Mouse (Mus musculus) C2C12 (cell line): ENCODE measurements around the gene Gdpd5. TPM values are rescaled to one million over a fixed set of nuclear protein-coding genes. Genes with fewer than 3 reads are reported as not detected.
A peak's percentile ranks its signal among the peaks of the same experiment; 100 is the strongest.

Experiments used
- H3K27me3 ChIP-seq: one replicate; pipeline ENCODE4 v1.6.1; 2011; ENCODE audit not compliant: control insufficient read depth, insufficient read depth, insufficient read length
- H3K36me3 ChIP-seq: one replicate; pipeline ENCODE4 v1.6.1; 2011; ENCODE audit not compliant: control insufficient read depth, insufficient read depth
- H3K4me3 ChIP-seq: one replicate; pipeline ENCODE4 v1.5.1; 2011; ENCODE audit warnings: mild to moderate bottlenecking, control low read depth; ENCODE audit not compliant: poor library complexity, insufficient read depth, severe bottlenecking
- H3K79me2 ChIP-seq: one replicate; pipeline ENCODE4 v1.6.1; 2011; ENCODE audit not compliant: control insufficient read depth, insufficient read depth
- H3K79me3 ChIP-seq: one replicate; pipeline ENCODE4 v1.6.1; 2011; ENCODE audit warnings: low read depth, control low read depth
- H3ac ChIP-seq: one replicate; pipeline ENCODE3; 2011; ENCODE audit warnings: low read depth; ENCODE audit not compliant: control insufficient read depth, insufficient read length
- CEBPB ChIP-seq: IDR thresholded peaks from one replicate; pipeline ENCODE4 v1.6.1; 2011; ENCODE audit warnings: low read depth, mild to moderate bottlenecking, control low read depth, moderate library complexity
- CTCF ChIP-seq: IDR thresholded peaks from one replicate; pipeline ENCODE4 v1.5.1; 2011; ENCODE audit not compliant: control insufficient read depth, insufficient read depth, insufficient read length
- FOSL1 ChIP-seq: IDR thresholded peaks from one replicate; pipeline ENCODE4 v1.8.0; 2011; ENCODE audit warnings: mild to moderate bottlenecking, low read length; ENCODE audit not compliant: poor library complexity, insufficient read depth, severe bottlenecking
- MAX ChIP-seq: IDR thresholded peaks from one replicate; pipeline ENCODE4 v1.6.1; 2011; ENCODE audit warnings: mild to moderate bottlenecking, control low read depth
- MYOD1 ChIP-seq: IDR thresholded peaks from one replicate; pipeline ENCODE4 v1.6.1; 2011; ENCODE audit warnings: low read depth; ENCODE audit not compliant: control insufficient read depth, insufficient read length
- MYOG ChIP-seq: IDR thresholded peaks from one replicate; pipeline ENCODE4 v1.6.1; 2011; ENCODE audit not compliant: control insufficient read depth, insufficient read length; ENCODE audit errors: extremely low read depth
- USF1 ChIP-seq: IDR thresholded peaks from one replicate; pipeline ENCODE4 v1.6.1; 2011; ENCODE audit warnings: low read depth, mild to moderate bottlenecking, control low read depth, moderate library complexity
- polyA plus RNA-seq: library from polyadenylated mRNA; unstranded; fragments of >200 nt; fragmentation: generic; extraction: Trizol; gene quantifications from one replicate; pipeline ENCODE4 v1.2.1, GENCODE M21; 2012; ENCODE audit warnings: missing spikeins

Gene Gdpd5
- polyA plus RNA-seq, 1 experiment: 3.6 TPM

DNA sequence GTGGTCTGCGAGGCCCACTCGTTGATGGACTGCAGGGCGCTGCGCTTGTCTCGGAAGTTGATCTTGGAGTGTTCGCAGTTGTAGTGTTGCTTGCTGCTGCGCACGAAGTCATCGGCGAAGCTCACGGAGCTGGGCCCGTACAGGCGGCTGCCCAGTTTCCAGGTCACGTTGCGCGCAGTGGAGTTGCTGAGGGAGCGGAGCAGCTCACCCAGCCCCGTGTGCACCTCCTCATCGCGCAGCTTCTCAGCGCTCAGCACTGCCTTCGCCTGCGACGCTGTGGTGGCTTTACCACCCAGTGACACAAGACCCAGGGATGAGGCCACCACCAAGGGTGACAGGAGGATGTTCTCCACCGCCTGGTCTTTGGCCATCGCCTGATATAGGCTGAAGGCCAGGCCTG lies 32.3 kb upstream of the Gdpd5 start:
- peaks cover 72% of the 10 kb centered on the region for H3K79me2 ChIP-seq
- H3K36me3 ChIP-seq: peaks cover 71% of the 10 kb centered on the region
- peaks cover 56% of the 10 kb centered on the region for H3K79me3 ChIP-seq
- no peak overlapping the region for H3K4me3 ChIP-seq
- TF ChIP-seq MYOG (no peak), FOSL1 (no peak), USF1 (no peak), CTCF (no peak), CEBPB (no peak), MYOD1 (no peak), MAX (no peak)
- H3K27me3 ChIP-seq: no peaks in the 10 kb centered on the region
- H3ac ChIP-seq: no peak overlapping the region

DNA sequence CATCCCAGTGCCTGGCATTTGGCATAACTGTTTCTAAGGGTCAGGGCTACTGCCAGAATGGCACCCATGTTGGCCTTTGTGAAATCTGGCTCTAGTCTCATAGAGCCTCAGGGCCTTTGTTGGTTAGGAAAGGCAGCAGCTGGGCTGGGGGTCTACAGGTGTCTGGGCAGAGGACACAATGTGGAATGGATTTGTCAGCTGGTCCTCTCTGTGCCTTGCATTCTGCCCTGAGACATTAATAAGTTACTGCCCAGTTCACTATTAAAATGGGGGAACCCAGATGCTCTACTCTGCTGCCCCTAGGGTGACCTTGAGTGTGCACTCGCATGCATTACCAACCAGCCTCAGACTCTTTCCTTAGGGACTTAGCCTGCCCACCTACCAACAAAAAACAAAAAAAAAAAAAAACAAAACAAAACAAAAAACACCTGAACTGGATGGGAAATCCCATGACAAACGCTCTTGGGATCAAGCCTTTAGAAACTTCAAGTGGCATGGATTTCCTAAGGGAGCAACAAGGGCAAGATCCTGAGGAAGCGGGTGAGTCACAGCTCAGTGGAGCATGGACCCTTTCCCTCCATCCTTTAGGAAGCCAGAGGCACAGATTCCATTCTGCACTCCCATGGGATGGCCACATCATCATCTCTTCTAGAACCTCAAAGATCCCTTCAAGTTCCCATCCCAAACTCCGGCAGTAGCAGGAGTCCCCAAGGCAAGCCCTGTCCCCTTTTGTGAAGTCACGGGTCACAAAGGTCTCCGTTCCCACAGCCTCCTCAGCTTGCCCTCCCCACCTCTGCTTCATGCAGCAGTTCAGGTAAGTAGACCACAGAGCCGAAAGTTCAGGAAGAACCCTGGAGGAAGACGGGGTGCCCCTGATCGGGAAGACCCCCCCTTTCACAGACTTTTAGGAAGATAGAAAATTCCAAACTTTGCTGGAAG lies 31.2 kb upstream of the Gdpd5 start:
- H3K4me3 ChIP-seq: peak overlapping the region; percentile 64
- no peak for TF ChIP-seq MYOG
- TF ChIP-seq CEBPB: no peak
- no peak for TF ChIP-seq FOSL1
- TF ChIP-seq MYOD1: no peak
- TF ChIP-seq USF1: no peak
- H3K36me3 ChIP-seq: peaks cover 62% of the 10 kb centered on the region

DNA sequence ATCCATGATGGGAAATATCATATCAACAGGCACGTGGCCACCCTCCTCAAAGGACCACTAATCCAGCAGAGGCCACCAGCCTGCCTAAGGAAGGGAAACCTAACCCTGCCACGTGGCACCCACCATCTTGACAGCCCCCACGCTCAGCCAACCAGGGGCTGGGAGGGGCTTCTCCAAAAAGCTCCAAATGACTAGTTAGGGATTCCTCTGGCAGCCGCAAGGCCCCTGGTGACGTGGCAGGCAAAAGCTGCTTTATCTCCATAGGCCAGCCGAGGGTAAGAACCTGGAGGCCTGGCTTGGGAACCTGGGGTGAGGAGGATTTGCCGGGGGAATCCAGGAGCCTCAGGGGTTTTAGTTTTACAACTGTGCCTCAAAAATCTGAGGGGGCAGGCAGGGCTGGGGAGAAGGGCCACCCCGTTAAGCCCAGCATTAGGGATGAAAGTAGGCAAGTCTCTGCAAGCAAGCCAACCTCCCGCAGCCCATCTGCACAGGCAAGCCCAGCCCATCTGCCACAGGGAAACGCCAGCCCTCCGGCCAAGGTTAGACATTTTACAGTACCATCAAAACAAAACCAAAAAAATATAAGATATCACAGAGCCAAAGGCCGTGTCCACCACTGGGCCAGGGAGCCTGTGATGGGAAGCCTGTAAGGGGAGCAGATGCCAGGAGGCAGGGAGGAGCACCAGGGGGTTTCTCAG lies 30.0 kb upstream of the Gdpd5 start:
- peak overlapping the region; percentile 75 for H3ac ChIP-seq
- H3K36me3 ChIP-seq: peaks cover 50% of the 10 kb centered on the region
- H3K27me3 ChIP-seq: no peaks in the 10 kb centered on the region
- TF ChIP-seq FOSL1: no peak
- no peak for TF ChIP-seq MYOD1
- TF ChIP-seq USF1: peak; percentile 66
- no peak for TF ChIP-seq MYOG
- no peak for TF ChIP-seq CTCF
- peak; percentile 80 for TF ChIP-seq MAX
- TF ChIP-seq CEBPB: no peak
- H3K79me3 ChIP-seq: peaks cover 52% of the 10 kb centered on the region
- H3K79me2 ChIP-seq: peaks cover 72% of the 10 kb centered on the region
- peak overlapping the region; percentile 64 for H3K4me3 ChIP-seq

More for the DNA sequence above, 31.2 kb upstream of the Gdpd5 start:
- Histone ChIP-seq H3ac (peak overlapping the region; percentile 75), H3K79me2 (peaks cover 72% of the 10 kb centered on the region), H3K27me3 (no peaks in the 10 kb centered on the region), H3K79me3 (peaks cover 56% of the 10 kb centered on the region)

DNA sequence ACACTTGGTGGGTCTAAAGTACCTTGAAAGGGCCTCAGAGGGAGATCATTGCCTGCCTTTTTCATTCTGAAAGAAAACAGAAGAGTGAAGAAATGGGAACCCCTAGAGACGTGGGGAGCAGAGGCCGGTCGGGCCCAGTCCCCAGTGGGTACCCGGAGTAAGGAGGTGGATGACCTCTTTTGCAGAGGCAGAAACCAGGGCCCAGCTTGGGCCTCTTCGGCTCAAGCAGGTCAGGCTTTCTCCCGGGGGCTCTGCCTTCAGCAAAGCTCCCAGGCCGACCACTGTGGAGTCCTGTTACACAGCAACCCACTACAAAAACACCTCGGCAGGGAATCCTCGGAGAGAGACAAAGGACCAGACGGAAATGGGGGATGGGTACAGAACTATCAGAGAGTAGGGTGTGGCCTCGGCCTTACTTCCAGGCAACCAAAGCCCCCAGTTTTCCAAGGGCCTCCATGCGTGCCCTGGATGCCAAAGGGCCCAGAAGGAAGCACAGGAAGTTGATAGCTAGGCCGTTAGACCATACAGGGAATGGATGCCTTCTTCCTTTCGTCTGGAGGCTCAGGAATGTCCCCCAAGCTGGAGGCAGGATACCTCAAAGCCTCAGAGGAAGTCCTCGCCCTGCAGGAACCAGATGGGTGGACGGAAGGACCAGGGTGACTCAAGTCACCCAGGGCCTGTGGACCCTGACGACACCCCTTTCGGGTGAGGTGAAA lies 29.3 kb upstream of the Gdpd5 start:
- peaks cover 43% of the 10 kb centered on the region for H3K36me3 ChIP-seq
- H3ac ChIP-seq: peak overlapping the region; percentile 75
- TF ChIP-seq FOSL1: no peak
- no peak for TF ChIP-seq MYOG
- TF ChIP-seq USF1: no peak
- TF ChIP-seq CEBPB: no peak
- TF ChIP-seq MYOD1: no peak
- no peak for TF ChIP-seq CTCF
- peak; percentile 18 for TF ChIP-seq MAX
- peaks cover 52% of the 10 kb centered on the region for H3K79me3 ChIP-seq
- peak overlapping the region; percentile 64 for H3K4me3 ChIP-seq
- peaks cover 66% of the 10 kb centered on the region for H3K79me2 ChIP-seq
- no peaks in the 10 kb centered on the region for H3K27me3 ChIP-seq

DNA sequence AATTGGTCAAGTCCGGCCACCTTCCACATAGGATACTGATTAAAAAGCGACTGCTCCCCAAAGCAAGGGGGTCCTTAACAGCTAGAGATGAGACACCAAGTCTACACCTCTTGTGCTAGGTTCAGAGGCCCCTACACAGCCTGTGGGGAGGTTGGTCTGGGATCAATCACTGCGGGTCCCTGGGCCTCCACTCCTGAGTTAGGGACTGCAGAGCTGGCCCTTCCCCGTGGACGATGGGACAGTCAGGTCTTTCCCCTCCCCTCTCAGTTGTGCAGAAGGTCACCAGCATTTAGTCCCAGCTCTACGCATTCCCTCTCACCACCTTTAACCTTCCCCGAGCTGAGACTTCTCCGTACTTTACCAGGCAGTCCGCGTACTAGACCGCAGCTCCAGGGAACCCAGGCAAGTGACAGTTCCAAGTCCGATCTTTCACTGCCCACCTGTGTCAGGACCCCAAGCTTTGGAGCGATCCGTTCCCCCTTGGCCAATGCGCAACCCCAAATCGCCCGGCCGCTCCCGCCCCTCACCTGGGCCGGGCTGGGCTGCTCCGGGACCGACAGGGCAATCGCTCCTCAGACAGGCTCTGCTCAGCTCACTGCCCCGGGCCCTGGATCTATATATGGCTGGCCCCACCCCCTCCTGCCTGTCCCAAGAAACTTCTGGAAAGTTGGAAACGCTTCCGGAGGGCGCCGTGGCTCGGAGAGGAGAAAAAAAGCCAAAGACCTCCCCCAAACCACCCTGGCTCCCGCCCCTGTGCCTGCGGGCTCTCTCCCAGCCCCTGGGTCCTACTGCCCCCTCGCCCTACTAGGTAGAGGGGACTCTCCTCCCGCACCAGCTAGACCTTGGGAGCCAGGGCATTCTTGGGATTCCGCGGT lies 28.5 kb upstream of the Gdpd5 start, which contains the start of gene Serpinh1:
Gene Serpinh1, minus strand, starts transcription at position 714 of the 875 bp plus-strand sequence.
- H3K79me3 ChIP-seq: peaks cover 48% of the 10 kb centered on the region
- H3K27me3 ChIP-seq: no peaks in the 10 kb centered on the region
- TF ChIP-seq MYOG (no peak), FOSL1 (no peak), CEBPB (no peak), MAX (no peak), USF1 (no peak)
- H3ac ChIP-seq: peak within 1 kb of the TSS; percentile 75
- peaks cover 35% of the 10 kb centered on the region for H3K36me3 ChIP-seq
- peak within 1 kb of the TSS; percentile 64 for H3K4me3 ChIP-seq
- H3K79me2 ChIP-seq: peaks cover 58% of the 10 kb centered on the region
